Mouse (Mus musculus): ENCODE measurements around the gene Marco. TPM values are rescaled to one million over a fixed set of nuclear protein-coding genes. Genes with fewer than 3 reads are reported as not detected.

The Marco gene
- polyA plus RNA-seq, 1 experiment from 2014 or later, result not detected

- Histone ChIP-seq H3K4me3 (replicated peaks) (no peak overlapping the region), H3K36me3 (no peaks in the 10 kb centered on the region), H3K27ac (replicated peaks) (no peak overlapping the region), H3K27me3 (no peaks in the 10 kb centered on the region), H3K4me1 (no peaks in the 10 kb centered on the region), H3K9ac (no peak overlapping the region), H3K9me3 (replicated peaks) (no peaks in the 10 kb centered on the region), H3K4me2 (replicated peaks) (no peak overlapping the region)
- ATAC-seq (ENCODE audit: insufficient number of reproducible peaks, low FRiP score, low TSS enrichment, low read depth), result no peak
- 79% methylated on average over 5 of the region's 5 CpGs for WGBS
These were observed 69.2 kb downstream of the Marco start for GRCm38 (mm10) chr1:120435591-120435990.

- no peak for ATAC-seq (ENCODE audit: insufficient number of reproducible peaks, low FRiP score, low TSS enrichment, low read depth)
- Histone ChIP-seq H3K4me2 (replicated peaks) (no peak overlapping the region), H3K9me3 (replicated peaks) (no peaks in the 10 kb centered on the region), H3K27me3 (no peaks in the 10 kb centered on the region), H3K9ac (no peak overlapping the region), H3K4me1 (no peaks in the 10 kb centered on the region), H3K36me3 (no peaks in the 10 kb centered on the region), H3K4me3 (replicated peaks) (no peak overlapping the region), H3K27ac (replicated peaks) (no peak overlapping the region)
- whole genome bisulfite sequencing, result 60% methylated on average over 5 of the region's 5 CpGs
These were observed 74.7 kb downstream of the Marco start for GRCm38 (mm10) chr1:120430171-120430570.

GRCm38 (mm10) chr1:120425587-120425986, 79.2 kb downstream of the Marco start:
- Histone ChIP-seq H3K4me2 (replicated peaks) (no peak overlapping the region), H3K27ac (replicated peaks) (no peak overlapping the region), H3K4me1 (no peaks in the 10 kb centered on the region), H3K4me3 (replicated peaks) (no peak overlapping the region), H3K36me3 (no peaks in the 10 kb centered on the region), H3K9me3 (replicated peaks) (no peaks in the 10 kb centered on the region), H3K27me3 (no peaks in the 10 kb centered on the region), H3K9ac (no peak overlapping the region)
- no peak for ATAC-seq (ENCODE audit: insufficient number of reproducible peaks, low FRiP score, low TSS enrichment, low read depth)
- WGBS, result 53% methylated on average over 8 of the region's 8 CpGs

Other genes starting within 250 kb of the Marco start
- 7.9 and 8.0 TPM in 2 replicates for gene Steap3, start 232.3 kb downstream of the Marco start, polyA plus RNA-seq (2015; fragmentation: Nextera tagmentation; extraction: Ambion mirVana)
- not detected in 2 replicates for gene C1ql2, start 164.4 kb downstream of the Marco start, polyA plus RNA-seq (2015; fragmentation: Nextera tagmentation; extraction: Ambion mirVana)
- gene En1, start 97.4 kb upstream of the Marco start, polyA plus RNA-seq (2015; fragmentation: Nextera tagmentation; extraction: Ambion mirVana), result 1.9 and 2.1 TPM in 2 replicates